Mouse (Mus musculus): ENCODE measurements at regions not wholly inside any gene's neighbourhood (a gene's known extent, or its start where the extent isn't known, plus 50 kb on each side); places are given as distances from the start of the nearest gene placed in this dataset.
A peak's percentile ranks its signal among the peaks of the same experiment; 100 is the strongest.

GRCm38 (mm10) chr4:110038696-110039095 lies 60.8 kb downstream of the Dmrta2 start:
- DNase-seq (ENCODE audit: extremely low read depth, low read depth, low spot score) = no peak
- H3K4me3 ChIP-seq (ENCODE audit: insufficient read depth, low read depth, low read length) = no peak overlapping the region
- no peaks in the 10 kb centered on the region for H3K79me2 ChIP-seq (ENCODE audit: control insufficient read depth, insufficient read depth, low read length)
- TF ChIP-seq CTCF (IDR thresholded peaks at IDR 0.05; ENCODE audit: low read depth, low read length) (no peak), POLR2A (IDR thresholded peaks at IDR 0.05; ENCODE audit: extremely low read depth, insufficient read depth, low read length) (no peak)
- H3K27me3 ChIP-seq (ENCODE audit: control insufficient read depth, insufficient read depth, low read length) = no peaks in the 10 kb centered on the region
- H3K4me1 ChIP-seq (ENCODE audit: control insufficient read depth, insufficient read depth, low read length) = no peaks in the 10 kb centered on the region
- no peak overlapping the region for H3K27ac ChIP-seq (replicated peaks; ENCODE audit: insufficient read depth, low read depth, low read length)
- no peak overlapping the region for H3K9ac ChIP-seq (ENCODE audit: low read depth, low read length)
- H3K36me3 ChIP-seq (ENCODE audit: control insufficient read depth, insufficient read depth, low read length) = no peaks in the 10 kb centered on the region
- WGBS = 53% methylated on average over 5 of the region's 5 CpGs

DNA sequence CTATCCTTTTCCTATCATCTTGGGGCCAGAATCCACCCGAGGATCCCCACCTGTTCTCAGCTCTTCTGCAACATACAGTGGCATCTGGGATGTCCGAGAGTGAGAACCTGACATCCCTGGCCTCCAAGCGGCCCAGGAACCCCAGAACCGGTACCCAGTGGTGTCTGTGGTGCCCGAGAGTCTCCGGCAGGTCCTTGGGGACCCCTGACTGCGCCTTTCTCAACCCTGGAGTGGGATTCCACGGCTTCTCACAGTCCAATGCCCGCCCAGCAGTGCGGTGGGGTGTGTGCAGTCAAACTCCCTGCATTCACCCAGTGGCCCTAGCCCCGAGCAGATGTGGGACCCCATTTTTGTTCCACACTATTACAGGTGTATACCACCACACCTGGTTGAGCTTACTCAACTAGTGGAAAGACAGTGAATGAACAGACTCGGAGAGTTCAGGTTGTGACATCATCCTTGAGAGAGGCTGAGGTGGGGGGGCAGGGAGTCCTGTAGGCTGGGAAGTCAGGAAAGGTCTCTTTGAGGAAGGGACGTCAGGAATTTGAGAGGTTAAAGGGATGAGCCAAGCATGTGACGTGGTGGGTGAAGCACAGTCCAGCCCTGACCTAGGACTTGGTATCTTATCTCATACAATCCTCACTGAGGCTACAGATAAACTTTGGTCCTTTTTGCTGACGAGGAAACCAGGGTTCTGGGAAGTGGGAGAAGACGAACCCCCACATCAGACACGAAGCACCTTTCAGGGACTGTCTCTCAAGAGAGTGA lies 67.2 kb downstream of the Dmrta2 start:
- no peak for TF ChIP-seq POLR2A (IDR thresholded peaks at IDR 0.05; ENCODE audit: extremely low read depth, insufficient read depth, low read length)
- no peak for TF ChIP-seq CTCF (IDR thresholded peaks at IDR 0.05; ENCODE audit: low read depth, low read length)
- Histone ChIP-seq H3K27ac (replicated peaks; ENCODE audit: insufficient read depth, low read depth, low read length) (no peak overlapping the region), H3K79me2 (ENCODE audit: control insufficient read depth, insufficient read depth, low read length) (no peaks in the 10 kb centered on the region), H3K27me3 (ENCODE audit: control insufficient read depth, insufficient read depth, low read length) (no peaks in the 10 kb centered on the region), H3K4me1 (ENCODE audit: control insufficient read depth, insufficient read depth, low read length) (no peaks in the 10 kb centered on the region), H3K9ac (ENCODE audit: low read depth, low read length) (no peak overlapping the region), H3K36me3 (ENCODE audit: control insufficient read depth, insufficient read depth, low read length) (no peaks in the 10 kb centered on the region), H3K4me3 (ENCODE audit: insufficient read depth, low read depth, low read length) (no peak overlapping the region)
- 69% methylated on average over 17 of the region's 17 CpGs for WGBS
- DNase-seq (ENCODE audit: extremely low read depth, low read depth, low spot score) = no peak

DNA sequence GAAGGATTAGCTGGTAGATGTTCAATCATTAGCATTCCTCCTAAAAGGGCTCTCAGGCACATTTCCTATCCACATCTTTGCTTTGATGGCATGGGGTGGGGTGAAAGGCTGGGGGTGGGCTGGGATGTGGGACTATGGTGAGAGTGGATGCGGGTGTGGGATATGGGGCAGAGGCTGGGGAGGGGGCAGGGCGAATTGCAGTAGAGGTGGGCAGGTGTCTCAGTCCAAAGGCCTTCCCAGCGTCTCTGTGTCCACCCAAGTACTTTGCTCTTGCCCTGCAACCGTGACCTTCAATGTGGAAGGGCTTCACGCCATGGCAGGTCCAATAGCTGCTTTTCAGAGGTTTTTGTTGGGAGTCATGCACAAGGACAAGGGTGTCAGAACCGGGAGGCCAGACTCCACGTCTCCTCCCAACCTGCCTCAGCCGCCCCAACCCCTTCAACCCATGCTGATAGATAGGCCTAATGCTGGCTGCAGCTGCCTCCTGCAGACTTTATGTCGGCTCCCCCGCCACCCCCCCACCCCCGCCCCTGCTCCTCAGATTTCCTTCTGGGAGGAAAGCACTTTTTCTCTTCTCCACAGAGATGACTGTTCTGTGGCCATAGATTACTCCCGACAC lies 67.9 kb downstream of the Dmrta2 start:
- no peak overlapping the region for H3K9ac ChIP-seq (ENCODE audit: low read depth, low read length)
- no peaks in the 10 kb centered on the region for H3K4me1 ChIP-seq (ENCODE audit: control insufficient read depth, insufficient read depth, low read length)
- H3K4me3 ChIP-seq (ENCODE audit: insufficient read depth, low read depth, low read length) = no peak overlapping the region
- H3K27me3 ChIP-seq (ENCODE audit: control insufficient read depth, insufficient read depth, low read length) = no peaks in the 10 kb centered on the region
- H3K27ac ChIP-seq (replicated peaks; ENCODE audit: insufficient read depth, low read depth, low read length) = no peak overlapping the region
- no peaks in the 10 kb centered on the region for H3K36me3 ChIP-seq (ENCODE audit: control insufficient read depth, insufficient read depth, low read length)
- 70% methylated on average over 12 of the region's 12 CpGs for WGBS
- no peak for TF ChIP-seq POLR2A (IDR thresholded peaks at IDR 0.05; ENCODE audit: extremely low read depth, insufficient read depth, low read length)
- no peak for TF ChIP-seq CTCF (IDR thresholded peaks at IDR 0.05; ENCODE audit: low read depth, low read length)
- no peak for DNase-seq (ENCODE audit: extremely low read depth, low read depth, low spot score)
- no peaks in the 10 kb centered on the region for H3K79me2 ChIP-seq (ENCODE audit: control insufficient read depth, insufficient read depth, low read length)

GRCm38 (mm10) chr4:110046270-110046651 lies 68.4 kb downstream of the Dmrta2 start:
- Histone ChIP-seq H3K27ac (replicated peaks; ENCODE audit: insufficient read depth, low read depth, low read length) (no peak overlapping the region), H3K79me2 (ENCODE audit: control insufficient read depth, insufficient read depth, low read length) (no peaks in the 10 kb centered on the region), H3K4me3 (ENCODE audit: insufficient read depth, low read depth, low read length) (no peak overlapping the region), H3K36me3 (ENCODE audit: control insufficient read depth, insufficient read depth, low read length) (no peaks in the 10 kb centered on the region), H3K27me3 (ENCODE audit: control insufficient read depth, insufficient read depth, low read length) (no peaks in the 10 kb centered on the region), H3K4me1 (ENCODE audit: control insufficient read depth, insufficient read depth, low read length) (no peaks in the 10 kb centered on the region), H3K9ac (ENCODE audit: low read depth, low read length) (no peak overlapping the region)
- WGBS = 88% methylated on average over 11 of the region's 11 CpGs
- no peak for DNase-seq (ENCODE audit: extremely low read depth, low read depth, low spot score)
- TF ChIP-seq POLR2A (IDR thresholded peaks at IDR 0.05; ENCODE audit: extremely low read depth, insufficient read depth, low read length) = no peak

- WGBS = 5% methylated on average over 40 of the region's 40 CpGs
- no peak overlapping the region for H3K27ac ChIP-seq (replicated peaks; ENCODE audit: insufficient read depth, low read depth, low read length)
- peak overlapping the region; percentile 41; the same call in 1 of the 2 replicates for H3K4me3 ChIP-seq (ENCODE audit: insufficient read depth, low read depth, low read length)
- H3K79me2 ChIP-seq (ENCODE audit: control insufficient read depth, insufficient read depth, low read length) = no peaks in the 10 kb centered on the region
- H3K9ac ChIP-seq (ENCODE audit: low read depth, low read length) = no peak overlapping the region
- no peaks in the 10 kb centered on the region for H3K27me3 ChIP-seq (ENCODE audit: control insufficient read depth, insufficient read depth, low read length)
- peak; percentile 48 for DNase-seq (ENCODE audit: extremely low read depth, low read depth, low spot score)
- H3K4me1 ChIP-seq (ENCODE audit: control insufficient read depth, insufficient read depth, low read length) = no peaks in the 10 kb centered on the region
- TF ChIP-seq POLR2A (IDR thresholded peaks at IDR 0.05; ENCODE audit: extremely low read depth, insufficient read depth, low read length) (no peak), CTCF (IDR thresholded peaks at IDR 0.05; ENCODE audit: low read depth, low read length) (peak; percentile 91)
- no peaks in the 10 kb centered on the region for H3K36me3 ChIP-seq (ENCODE audit: control insufficient read depth, insufficient read depth, low read length)
Observed at GRCm38 (mm10) chr4:110050393-110051280, 72.8 kb downstream of the Dmrta2 start.

All from liver, adult 2 months (tissue).